ENCODE assay signal across 8 mouse cellular contexts in genomic region chr9:78700691-78701090, GRCm38 (mm10).
DNase-seq lines count a peak whose midpoint lies in the region; ATAC-seq lines count a peak whose summit lies in the region.

No protein-coding gene starts in this region.

- H3K27ac ChIP-seq in embryonic facial prominence, embryonic 10.5 days (replicated peaks) = no peak overlapping the region

- H3K4me3 ChIP-seq in embryonic facial prominence, embryonic 10.5 days = no peak overlapping the region

- no peaks in the 10 kb centered on the region for H3K9me3 ChIP-seq in embryonic facial prominence, embryonic 10.5 days

- H3K4me1 ChIP-seq in embryonic facial prominence, embryonic 10.5 days = no peaks in the 10 kb centered on the region

- ATAC-seq in monocyte, adult 5-6 weeks (replicated peaks; ENCODE audit: insufficient number of reproducible peaks, low FRiP score, low TSS enrichment, poor library complexity, severe bottlenecking) = no peak
- no peak for ATAC-seq in erythroblast, adult 5-6 weeks (replicated peaks; ENCODE audit: low FRiP score, poor library complexity, severe bottlenecking)

- WGBS in embryonic facial prominence, embryonic 10.5 days = 0% methylated on average over 1 of the region's 1 CpGs

- no peaks in the 10 kb centered on the region for H3K36me3 ChIP-seq in embryonic facial prominence, embryonic 10.5 days (replicated peaks)

- DNase-seq in monocyte, adult 2 months (ENCODE audit: low read depth in 1 of 2, low spot score in 2 of 2) = peak; percentile 5 to 17
- peak; percentile 10 for DNase-seq in adrenal gland, adult 8-10 months
- peak; percentile 71 for DNase-seq in embryonic facial prominence, embryonic 10.5 days (ENCODE audit: low spot score)
- DNase-seq in kidney, postnatal 36 days = peak; percentile 56 to 86
- peak; percentile 41 to 43 for DNase-seq in lung, adult 18-20 months
- peak; percentile 81 for DNase-seq in right cerebral cortex, postnatal 4 days

- no peaks in the 10 kb centered on the region for H3K27me3 ChIP-seq in embryonic facial prominence, embryonic 10.5 days (replicated peaks; ENCODE audit: low read depth, poor library complexity, severe bottlenecking)

Comparison
In these comparisons a context has a peak if more than half of its experiments do, and no peak if none do; other contexts are left out.
1. DNase-seq: peak in every context shown above with its lines; median percentile 81 in right cerebral cortex, postnatal 4 days; 71 in embryonic facial prominence, embryonic 10.5 days; 71 in kidney, postnatal 36 days; 42 in lung, adult 18-20 months; 11 in monocyte, adult 2 months; 10 in adrenal gland, adult 8-10 months.